Mouse (Mus musculus) 3T3-L1 (cell line): ENCODE measurements at regions not wholly inside any gene's neighbourhood (a gene's known extent, or its start where the extent isn't known, plus 50 kb on each side); places are given as distances from the start of the nearest gene placed in this dataset.

Experiments
- DNase-seq: peaks from one replicate; pipeline ENCODE4 v3.0.0-alpha.2; 2015; ENCODE audit warnings: low read depth, low spot score

- DNase-seq, result no peak
Observed at GRCm38 (mm10) chr9:34143131-34143795, 342.4 kb upstream of the Kirrel3 start.

GRCm38 (mm10) chr9:34155240-34156019, 330.3 kb upstream of the Kirrel3 start:
- no peak for DNase-seq

DNA sequence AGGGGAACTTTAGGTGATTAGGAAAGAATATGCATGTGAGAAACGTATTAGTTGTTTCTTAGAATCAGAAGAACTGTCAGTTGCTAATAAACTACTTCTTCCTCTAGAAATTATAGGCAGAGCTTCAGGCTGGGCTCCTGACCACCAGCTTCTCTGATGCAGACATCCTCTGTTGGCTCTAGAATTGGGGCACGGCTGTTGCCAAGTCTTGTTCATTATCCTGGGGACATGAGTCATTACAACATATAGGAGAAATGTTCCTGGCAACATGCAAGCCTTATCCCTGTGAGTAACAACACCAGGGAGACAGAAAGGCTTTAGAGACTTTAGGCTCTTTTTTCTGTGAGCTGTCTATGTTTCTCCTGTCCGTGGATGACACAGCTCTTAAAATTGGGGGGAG, 329.1 kb upstream of the Kirrel3 start:
- peak; percentile 85 for DNase-seq

- DNase-seq, result no peak
Observed at GRCm38 (mm10) chr9:34161119-34161518, 324.6 kb upstream of the Kirrel3 start.

GRCm38 (mm10) chr9:34186314-34186713, 299.4 kb upstream of the Kirrel3 start:
- no peak for DNase-seq

- DNase-seq, result no peak
Observed at GRCm38 (mm10) chr9:34192542-34192941, 293.2 kb upstream of the Kirrel3 start.

DNA sequence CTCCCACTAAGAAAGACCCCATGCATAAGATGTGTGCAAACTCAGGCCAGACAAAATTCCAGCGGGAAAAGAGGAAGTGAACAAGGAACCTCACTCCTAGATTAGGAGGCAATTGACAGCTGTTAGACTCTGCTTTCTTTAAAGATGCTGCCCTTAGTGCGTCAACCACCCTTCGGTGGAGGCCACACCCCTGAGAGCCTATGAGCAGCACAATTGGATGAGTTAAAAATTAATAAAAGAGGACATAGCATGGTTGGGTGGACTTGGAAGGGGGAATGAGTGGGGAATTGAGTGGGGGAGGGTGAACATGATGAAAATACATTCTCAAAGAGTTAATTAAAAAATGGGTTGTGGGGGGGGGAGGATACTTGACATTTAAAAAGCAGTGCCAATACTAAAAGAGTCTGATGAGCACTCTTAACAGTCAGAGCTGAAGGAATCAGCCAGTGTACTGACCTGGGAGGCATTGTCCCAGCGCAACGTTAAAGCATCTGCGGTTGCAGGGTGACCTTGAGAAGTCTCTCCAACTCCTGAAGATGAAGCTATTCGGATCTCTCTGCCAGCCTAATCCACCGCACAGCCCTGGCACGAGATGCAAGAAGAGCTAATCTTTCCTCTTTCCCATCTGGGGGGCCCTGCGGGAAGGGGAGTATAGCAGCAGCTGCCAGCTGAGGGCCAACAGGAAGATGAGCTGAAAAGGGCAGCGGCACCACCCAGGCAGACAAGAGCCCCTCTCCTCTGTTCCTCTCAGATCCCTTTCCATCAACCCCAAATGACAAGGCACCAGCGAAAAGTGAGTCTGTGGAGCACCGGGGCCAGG, 283.4 kb upstream of the Kirrel3 start:
- DNase-seq, result no peak

GRCm38 (mm10) chr9:34202942-34203551, 282.6 kb upstream of the Kirrel3 start:
- DNase-seq, result no peak

DNA sequence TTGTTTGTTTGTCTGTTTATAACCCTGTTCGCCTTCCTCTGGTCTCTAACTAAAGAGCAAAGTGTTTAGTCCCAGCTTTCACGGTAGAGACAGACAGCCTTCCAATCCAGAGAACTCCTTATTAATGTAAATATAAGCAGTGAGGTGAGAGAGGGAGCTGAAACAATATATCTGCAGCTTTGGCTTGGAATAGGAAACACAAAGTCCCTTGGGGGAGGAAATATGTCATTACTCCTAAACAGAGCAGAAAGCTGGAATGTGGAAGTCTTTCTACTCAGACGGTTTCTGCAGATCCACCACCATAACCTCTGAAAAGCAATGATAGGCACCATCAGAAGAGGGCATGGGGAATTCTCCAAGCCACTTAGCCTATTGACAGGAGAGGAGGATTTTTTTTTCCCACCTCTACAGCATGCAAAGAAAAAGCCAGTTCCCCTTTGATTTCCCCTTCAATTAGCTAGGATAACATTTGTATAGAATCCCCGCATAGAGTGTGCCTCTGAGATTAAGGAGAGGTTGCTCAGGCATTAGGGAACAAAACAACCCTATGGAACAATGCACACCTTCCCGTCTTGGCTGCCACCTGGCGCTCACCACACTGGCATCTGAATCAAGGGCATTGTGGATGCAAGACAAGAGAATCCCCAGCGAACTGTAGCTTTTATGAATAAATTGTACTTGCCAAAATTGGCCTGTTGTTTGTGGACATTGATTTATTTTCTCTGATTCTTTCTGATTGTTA, 281.9 kb upstream of the Kirrel3 start:
- DNase-seq, result peak; percentile 30

DNA sequence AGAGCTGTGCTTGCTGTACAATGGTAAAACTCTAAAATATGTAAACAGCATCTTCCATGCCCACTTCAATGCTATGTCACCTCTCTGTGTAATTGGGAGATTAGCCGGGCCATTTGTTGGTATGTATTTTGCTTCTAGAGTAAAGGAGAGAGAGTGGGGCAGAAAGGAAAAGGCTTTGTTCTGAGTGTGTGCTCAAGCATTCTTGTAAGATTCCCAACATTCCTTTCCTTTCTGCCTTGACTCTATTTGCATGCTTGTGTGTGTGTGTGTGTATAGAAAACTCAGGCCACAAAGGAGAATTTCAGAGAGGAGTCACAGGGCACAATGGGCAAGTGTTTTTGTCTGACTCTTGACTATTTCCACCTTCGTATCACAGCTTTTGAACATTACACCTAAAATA, 281.2 kb upstream of the Kirrel3 start:
- DNase-seq, result peak; percentile 35

GRCm38 (mm10) chr9:34231561-34231960, 254.1 kb upstream of the Kirrel3 start:
- peak; percentile 45 for DNase-seq

- no peak for DNase-seq
Observed at GRCm38 (mm10) chr9:34234734-34235133, 251.0 kb upstream of the Kirrel3 start.

DNA sequence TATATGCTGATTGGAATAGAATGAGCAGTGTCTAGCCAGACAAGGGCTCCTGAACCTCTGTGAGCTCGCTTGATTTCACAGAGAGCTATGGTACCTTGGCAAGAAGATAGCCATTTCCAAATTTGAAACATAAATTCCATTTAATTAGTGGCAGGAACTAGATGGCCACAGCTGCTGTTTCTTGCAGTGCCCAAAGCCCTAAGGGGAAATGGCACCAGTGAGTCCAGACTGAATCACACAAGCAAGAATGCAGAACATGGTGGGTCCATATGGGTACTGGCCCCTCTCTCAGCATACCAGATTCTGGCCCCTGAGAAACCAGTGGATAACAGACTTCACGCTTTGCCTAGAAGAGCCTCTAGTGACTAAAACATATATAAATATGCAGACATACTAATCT, 246.2 kb upstream of the Kirrel3 start:
- peak; percentile 72 for DNase-seq

DNA sequence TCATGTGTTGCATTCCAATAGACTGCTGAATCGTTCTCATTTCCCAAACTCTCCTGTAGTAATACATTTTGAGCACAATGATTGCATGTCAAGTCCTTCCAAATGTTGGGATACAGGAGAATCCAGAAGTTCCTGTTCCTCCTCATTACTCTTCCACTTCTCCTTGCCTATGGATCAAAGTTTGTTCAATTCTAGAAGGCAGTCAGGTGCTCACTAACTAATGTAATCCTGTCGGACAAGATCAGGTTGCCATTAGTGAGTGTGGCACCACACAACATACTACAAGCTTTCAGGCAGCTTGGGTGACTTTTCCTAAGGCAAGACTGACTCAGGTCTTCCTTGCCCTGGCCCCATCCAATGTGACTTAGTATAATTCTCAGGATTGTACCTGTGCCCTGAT, 242.0 kb upstream of the Kirrel3 start:
- DNase-seq, result no peak

- no peak for DNase-seq
Observed at GRCm38 (mm10) chr9:34244576-34244975, 241.1 kb upstream of the Kirrel3 start.

- DNase-seq, result no peak
Observed at GRCm38 (mm10) chr9:34252796-34253195, 232.9 kb upstream of the Kirrel3 start.

- no peak for DNase-seq
Observed at GRCm38 (mm10) chr9:34258492-34258891, 227.2 kb upstream of the Kirrel3 start.

- DNase-seq, result no peak
Observed at GRCm38 (mm10) chr9:34278068-34278467, 207.6 kb upstream of the Kirrel3 start.

DNA sequence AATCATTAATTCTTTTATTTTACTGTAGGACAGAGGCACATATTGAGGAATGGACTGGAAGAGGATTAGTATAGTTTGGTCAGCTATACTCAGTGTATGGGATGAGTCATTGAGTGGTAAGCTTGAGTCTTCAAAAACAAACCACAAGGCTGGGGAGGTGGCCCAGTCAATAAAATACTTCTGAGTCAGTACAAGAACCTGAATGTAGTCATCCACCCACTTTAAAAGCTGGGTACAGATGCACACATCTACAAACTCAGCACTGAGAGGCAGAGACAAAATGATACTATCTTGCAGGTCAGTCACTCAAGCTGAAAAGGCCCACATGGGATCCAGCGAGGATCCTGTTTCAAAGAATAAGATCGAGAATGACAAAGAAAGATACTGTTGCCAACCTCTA, 206.3 kb upstream of the Kirrel3 start:
- peak; percentile 94 for DNase-seq

GRCm38 (mm10) chr9:34279906-34280305, 205.8 kb upstream of the Kirrel3 start:
- DNase-seq, result peak; percentile 98
